Mouse (Mus musculus) MEL (cell line): ENCODE data around the gene Slc25a5.

ENCODE experiments used
- CTCF ChIP-seq, 3 experiments: IDR thresholded peaks in 2 of 3; conservative IDR thresholded peaks in 1 of 3; 2 replicates each; pipeline ENCODE4 v1.5.1; 2011 to 2012; ENCODE audit warnings: low read length in 3 of 3, low read depth in 2 of 3, mild to moderate bottlenecking in 2 of 3, improper control_type of control experiment in 1 of 3, inconsistent platforms in 1 of 3, mixed read lengths in 1 of 3, moderate library complexity in 1 of 3; ENCODE audit not compliant: control insufficient read depth in 1 of 3, insufficient read depth in 1 of 3, poor library complexity in 1 of 3, severe bottlenecking in 1 of 3
- EP300 ChIP-seq, 2 experiments: IDR thresholded peaks; 2 replicates each; pipeline ENCODE4 v1.6.1; 2011; ENCODE audit warnings: improper control_type of control experiment in 2 of 2, low read length in 2 of 2, low read depth in 1 of 2, mild to moderate bottlenecking in 1 of 2
- MYB ChIP-seq: IDR thresholded peaks from 2 replicates; pipeline ENCODE4 v1.6.1; 2011; ENCODE audit warnings: mild to moderate bottlenecking, low read depth, low read length, improper control_type of control experiment
- POLR2A ChIP-seq, 2 experiments: IDR thresholded peaks; 2 replicates each; pipeline ENCODE4 v1.6.1; 2011 to 2012; ENCODE audit warnings: low read length in 2 of 2, mild to moderate bottlenecking in 2 of 2, control low read depth in 1 of 2, improper control_type of control experiment in 1 of 2, low read depth in 1 of 2, moderate library complexity in 1 of 2; ENCODE audit not compliant: control insufficient read depth in 1 of 2, insufficient read depth in 1 of 2, poor library complexity in 1 of 2
- POLR2AphosphoS2 ChIP-seq: IDR thresholded peaks from 2 replicates; pipeline ENCODE4 v1.6.1; 2011; ENCODE audit warnings: low read length, improper control_type of control experiment
- POLR2AphosphoS5 ChIP-seq: IDR thresholded peaks from 2 replicates; pipeline ENCODE4 v1.6.1; 2012; ENCODE audit warnings: low read depth, borderline replicate concordance, mild to moderate bottlenecking, inconsistent platforms, low read length, moderate library complexity, mixed read lengths
- USF1 ChIP-seq: IDR thresholded peaks from 2 replicates; pipeline ENCODE4 v1.6.1; 2014; ENCODE audit warnings: low read depth, mild to moderate bottlenecking, inconsistent platforms, low read length, improper control_type of control experiment, moderate library complexity

DNA sequence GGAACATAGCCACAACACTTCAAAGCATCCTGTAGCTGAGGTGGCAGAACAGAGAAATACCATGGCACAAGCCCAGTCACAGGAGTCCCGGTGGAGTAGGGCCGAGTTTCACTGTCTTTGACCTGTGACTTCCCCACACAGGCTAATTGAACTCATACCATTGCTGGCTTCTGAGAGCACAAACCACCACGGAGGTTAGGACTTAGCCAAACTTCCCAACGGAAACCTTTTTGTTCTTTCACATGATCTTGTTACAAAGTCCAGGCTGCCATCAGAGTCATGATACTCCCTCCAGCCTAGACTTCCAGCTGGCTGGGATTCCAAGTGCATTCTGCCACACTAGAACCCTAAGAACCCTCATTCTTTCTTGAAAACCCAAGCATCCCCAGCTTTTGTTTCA lies 17.8 kb upstream of the Slc25a5 start:
- no peak for TF ChIP-seq CTCF (IDR thresholded peaks at IDR 0.05 in 2 of 3, conservative IDR thresholded peaks at IDR 0.05 in 1 of 3; ENCODE audit: control insufficient read depth in 1 of 3, insufficient read depth in 1 of 3, low read depth in 2 of 3, low read length in 3 of 3, poor library complexity in 1 of 3, severe bottlenecking in 1 of 3)
- TF ChIP-seq POLR2A (IDR thresholded peaks at IDR 0.05; ENCODE audit: control insufficient read depth in 1 of 2, insufficient read depth in 1 of 2, low read depth in 1 of 2, low read length in 2 of 2, poor library complexity in 1 of 2), result no peak
- no peak for TF ChIP-seq POLR2AphosphoS2
- TF ChIP-seq POLR2AphosphoS5, result no peak
- TF ChIP-seq MYB, result no peak
- TF ChIP-seq EP300 (IDR thresholded peaks at IDR 0.05; ENCODE audit: low read depth in 1 of 2, low read length in 2 of 2), result no peak
- no peak for TF ChIP-seq USF1
